Mouse (Mus musculus) ES-Bruce4 (cell line): Measurements from ENCODE around the gene Kcnma1.

Experiments used
- CTCF ChIP-seq: IDR thresholded peaks from one replicate; pipeline ENCODE4 v1.8.1; 2011; ENCODE audit warnings: low read depth, low read length
- EP300 ChIP-seq: IDR thresholded peaks from 2 replicates; pipeline ENCODE4 v1.6.1; 2011; ENCODE audit warnings: low read depth, low read length; ENCODE audit not compliant: insufficient read depth
- POLR2A ChIP-seq: IDR thresholded peaks from one replicate; pipeline ENCODE4 v1.8.1; 2011; ENCODE audit warnings: low read length; ENCODE audit not compliant: insufficient read depth

DNA sequence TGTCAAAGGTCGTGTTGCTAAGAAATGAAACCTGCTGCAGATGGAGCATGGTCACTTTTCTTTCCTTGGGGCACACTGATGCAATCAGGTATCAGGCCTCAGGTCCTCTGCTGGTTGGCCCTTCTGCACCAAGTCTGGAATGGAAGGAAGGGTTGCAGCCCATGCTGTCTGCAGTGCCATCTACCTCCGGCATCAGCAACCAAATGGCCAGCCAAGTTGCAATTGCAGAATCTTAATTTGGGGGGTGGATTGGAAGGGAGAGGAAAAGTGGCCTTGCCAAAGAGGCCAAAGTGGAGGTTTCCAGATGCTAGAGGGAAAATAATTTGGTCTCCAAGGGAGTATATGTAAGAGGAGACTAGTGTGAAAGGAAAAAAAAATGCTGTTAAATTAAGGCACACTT is 584.3 kb downstream of the Kcnma1 start:
- TF ChIP-seq POLR2A (no peak), CTCF (no peak), EP300 (no peak)
